Mouse (Mus musculus) lung, adult 2 months (tissue): Measurements from ENCODE around the gene Col4a2. TPM values are rescaled to one million over a fixed set of nuclear protein-coding genes. Genes with fewer than 3 reads are reported as not detected.

Source experiments
- DNase-seq: peaks from one replicate; pipeline ENCODE4 v3.0.0; 2022
- H3K4me1 ChIP-seq: fragments of 200-500 bp; 2 replicates; pipeline ENCODE4 v1.6.1; 2011; ENCODE audit warnings: low read length; ENCODE audit not compliant: control insufficient read depth, insufficient read depth
- H3K4me3 ChIP-seq: fragments of 200-500 bp; replicated peaks from 2 replicates; pipeline ENCODE3; 2011; ENCODE audit warnings: low read depth, mild to moderate bottlenecking, control low read depth, low read length; ENCODE audit errors: extremely low read depth
- CTCF ChIP-seq: fragments of 200-500 bp; IDR thresholded peaks from 2 replicates; pipeline ENCODE4 v1.5.1; 2011; ENCODE audit warnings: mild to moderate bottlenecking, low read length, control low read depth; ENCODE audit not compliant: insufficient read depth
- POLR2A ChIP-seq: fragments of 200-500 bp; IDR thresholded peaks from 2 replicates; pipeline ENCODE4 v1.6.1; 2011; ENCODE audit warnings: low read depth, mild to moderate bottlenecking, control low read depth, low read length, borderline replicate concordance; ENCODE audit errors: extremely low read depth
- WGBS: fragments of 180-500 bp; shearing (Covaris S2); methylation state at CpG from one replicate; pipeline ENCODE4 v1.1.7; 2018; 5-methylcytosine and 5-hydroxymethylcytosine counted together
- polyA plus RNA-seq: library from polyadenylated mRNA; depleted of rRNA; stranded (reverse); fragments of >200 nt; gene quantifications from 2 replicates; pipeline ENCODE4 v1.2.3, GENCODE M21; 2012

The Col4a2 gene
- polyA plus RNA-seq, 1 experiment, result 237 TPM

- DNase-seq, result no peak
- WGBS, result 37% methylated on average over 17 of the region's 17 CpGs
- Histone ChIP-seq H3K4me3 (no peak overlapping the region), H3K4me1 (peaks cover 18% of the 10 kb centered on the region)
- TF ChIP-seq POLR2A (no peak), CTCF (no peak)
Observed at GRCm38 (mm10) chr8:11362278-11363214, 49.9 kb downstream of the Col4a2 start.

GRCm38 (mm10) chr8:11363340-11364126 is 50.9 kb downstream of the Col4a2 start:
- 63% methylated on average over 13 of the region's 13 CpGs for WGBS
- H3K4me3 ChIP-seq, result no peak overlapping the region
- TF ChIP-seq POLR2A (no peak), CTCF (no peak)
- H3K4me1 ChIP-seq, result peaks cover 20% of the 10 kb centered on the region
- DNase-seq, result no peak

GRCm38 (mm10) chr8:11366251-11366650 is 53.6 kb downstream of the Col4a2 start:
- TF ChIP-seq CTCF, result no peak
- TF ChIP-seq POLR2A, result no peak
- no peak for DNase-seq
- Histone ChIP-seq H3K4me3 (no peak overlapping the region), H3K4me1 (peaks cover 26% of the 10 kb centered on the region)
- WGBS, result 64% methylated on average over 5 of the region's 5 CpGs

- 58% methylated on average over 4 of the region's 4 CpGs for WGBS
- no peak overlapping the region for H3K4me3 ChIP-seq
- DNase-seq, result no peak
- TF ChIP-seq CTCF (no peak), POLR2A (no peak)
- peaks cover 25% of the 10 kb centered on the region for H3K4me1 ChIP-seq
Observed at GRCm38 (mm10) chr8:11366741-11367140, 54.1 kb downstream of the Col4a2 start.

- no peak for DNase-seq
- TF ChIP-seq CTCF (no peak), POLR2A (no peak)
- 53% methylated on average over 5 of the region's 5 CpGs for WGBS
- H3K4me1 ChIP-seq, result peaks cover 20% of the 10 kb centered on the region
- H3K4me3 ChIP-seq, result no peak overlapping the region
Observed at GRCm38 (mm10) chr8:11367670-11368069, 55.1 kb downstream of the Col4a2 start.

- 50% methylated on average over 19 of the region's 19 CpGs for WGBS
- TF ChIP-seq POLR2A, result no peak
- TF ChIP-seq CTCF, result no peak
- peaks cover 20% of the 10 kb centered on the region for H3K4me1 ChIP-seq
- H3K4me3 ChIP-seq, result no peak overlapping the region
- DNase-seq, result peak; percentile 80
Observed at GRCm38 (mm10) chr8:11369526-11370203, 57.1 kb downstream of the Col4a2 start.

GRCm38 (mm10) chr8:11371347-11371746 is 58.7 kb downstream of the Col4a2 start:
- WGBS, result 39% methylated on average over 10 of the region's 10 CpGs
- DNase-seq, result no peak
- Histone ChIP-seq H3K4me3 (no peak overlapping the region), H3K4me1 (peaks cover 23% of the 10 kb centered on the region)
- TF ChIP-seq POLR2A, result no peak
- TF ChIP-seq CTCF, result no peak

GRCm38 (mm10) chr8:11372080-11372479 is 59.5 kb downstream of the Col4a2 start:
- no peak for TF ChIP-seq CTCF
- no peak for TF ChIP-seq POLR2A
- Histone ChIP-seq H3K4me1 (peaks cover 19% of the 10 kb centered on the region), H3K4me3 (no peak overlapping the region)
- DNase-seq, result no peak
- 66% methylated on average over 8 of the region's 8 CpGs for WGBS

- 51% methylated on average over 15 of the region's 15 CpGs for WGBS
- Histone ChIP-seq H3K4me1 (peaks cover 12% of the 10 kb centered on the region), H3K4me3 (no peak overlapping the region)
- TF ChIP-seq CTCF, result no peak
- TF ChIP-seq POLR2A, result no peak
- no peak for DNase-seq
Observed at GRCm38 (mm10) chr8:11373643-11374325, 61.2 kb downstream of the Col4a2 start.
